Mouse (Mus musculus): ENCODE measurements around the gene Stpg3.

- peak; percentile 58 for TF ChIP-seq CTCF (IDR thresholded peaks at IDR 0.05; ENCODE audit: control insufficient read depth, insufficient read depth, insufficient read length)
- no peak for TF ChIP-seq MYOG (IDR thresholded peaks at IDR 0.05; ENCODE audit: control insufficient read depth, extremely low read depth, insufficient read length)
- TF ChIP-seq MYOD1 (IDR thresholded peaks at IDR 0.05; ENCODE audit: control insufficient read depth, insufficient read length, low read depth) = no peak
- peak; percentile 54 for TF ChIP-seq USF1 (IDR thresholded peaks at IDR 0.05; ENCODE audit: low read depth)
- TF ChIP-seq MAX (IDR thresholded peaks at IDR 0.05) = peak; percentile 35
- no peak for TF ChIP-seq FOSL1 (IDR thresholded peaks at IDR 0.05; ENCODE audit: insufficient read depth, low read length, poor library complexity, severe bottlenecking)
Observed at GRCm38 (mm10) chr2:25180478-25180903, 33.9 kb downstream of the Stpg3 start, which contains the start of gene Nrarp.

Data from C2C12 (cell line).